Mouse (Mus musculus): ENCODE results near the gene Stx7.

Stx7 gene

GRCm38 (mm10) chr10:24165526-24166055 lies 16.5 kb downstream of the Stx7 start:
- no peak for DNase-seq (ENCODE audit: low read depth, low spot score)

DNA sequence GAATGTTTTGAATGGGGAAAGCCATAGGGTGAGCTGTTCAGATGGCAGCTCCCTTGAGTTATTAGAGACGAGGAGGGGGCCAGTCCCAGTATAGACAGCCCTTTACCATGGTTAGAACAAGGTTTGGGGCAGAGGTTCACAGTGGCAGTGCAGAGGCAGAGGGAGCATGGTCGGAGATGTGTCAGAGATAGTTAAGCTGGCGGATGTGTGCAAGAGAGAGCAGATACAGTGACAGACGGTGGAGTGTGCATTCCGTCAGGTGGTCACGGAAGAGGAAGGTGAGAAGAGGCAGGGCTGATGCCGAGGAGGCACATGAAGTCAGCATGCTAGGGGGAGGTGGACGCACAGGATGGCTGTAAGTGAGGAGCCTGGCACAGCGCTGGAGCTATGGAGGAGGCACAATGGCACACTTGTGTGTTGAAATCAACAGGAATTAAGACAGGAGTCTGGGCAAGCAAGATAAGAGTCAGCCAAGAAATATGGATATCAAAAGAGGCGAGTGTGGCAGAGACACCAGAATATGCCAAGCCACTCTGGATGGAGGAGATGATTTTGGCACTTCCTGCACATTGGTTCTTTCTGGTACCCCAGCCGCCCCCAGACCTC lies 19.0 kb downstream of the Stx7 start:
- DNase-seq (ENCODE audit: low read depth, low spot score) = peak; percentile 28

DNA sequence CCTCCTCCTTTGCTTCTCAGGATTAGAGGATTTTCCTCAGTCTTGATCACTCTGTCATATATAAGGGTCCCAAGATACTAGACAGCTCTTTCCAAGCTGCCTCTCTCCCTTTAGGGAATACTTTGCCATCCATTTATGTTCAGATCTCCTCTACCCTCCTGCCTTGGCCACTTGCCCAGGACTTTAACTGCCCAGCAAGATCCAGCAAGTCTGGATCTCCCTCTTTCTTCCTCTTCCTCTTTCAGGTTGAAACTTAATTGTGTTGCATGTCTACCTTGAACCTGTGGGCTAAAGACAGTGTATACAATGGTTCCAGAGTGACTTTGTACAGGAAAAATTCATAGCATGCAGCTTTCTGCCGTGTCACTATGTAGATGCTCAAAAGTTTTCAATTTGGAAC lies 19.8 kb downstream of the Stx7 start:
- DNase-seq (ENCODE audit: low read depth, low spot score) = no peak

DNA sequence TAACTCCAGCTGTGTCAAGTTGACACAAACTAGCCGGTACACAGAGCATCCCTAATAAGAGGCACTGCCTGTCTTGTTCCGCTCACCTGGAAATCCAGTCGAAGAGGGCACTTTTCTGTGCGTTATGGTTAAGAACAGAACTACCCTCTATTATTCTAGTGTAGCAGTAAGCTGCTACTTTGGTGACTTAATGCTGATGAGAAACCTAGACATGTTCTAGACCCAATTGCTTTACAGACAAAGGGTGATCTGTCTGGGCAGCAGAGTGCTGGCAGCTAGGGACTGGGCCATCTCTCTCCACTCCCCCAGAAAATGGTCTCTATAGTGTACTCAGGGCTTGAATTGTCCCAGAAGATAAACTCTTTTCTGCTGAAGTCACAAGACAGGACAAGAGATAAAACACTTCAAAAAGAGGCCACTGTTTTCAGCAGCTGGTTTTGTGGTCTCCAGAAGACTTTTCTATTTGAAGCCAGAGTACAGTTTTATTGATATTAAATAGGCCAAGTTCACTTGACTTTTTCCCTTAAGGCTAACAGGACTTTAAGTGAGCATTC lies 22.9 kb downstream of the Stx7 start:
- no peak for DNase-seq (ENCODE audit: low read depth, low spot score)

- peak; percentile 80 for DNase-seq (ENCODE audit: low read depth, low spot score)
Measured at GRCm38 (mm10) chr10:24173210-24174001, 24.3 kb downstream of the Stx7 start.

GRCm38 (mm10) chr10:24190392-24190791 lies 41.3 kb downstream of the Stx7 start:
- DNase-seq (ENCODE audit: low read depth, low spot score) = peak; percentile 32

DNA sequence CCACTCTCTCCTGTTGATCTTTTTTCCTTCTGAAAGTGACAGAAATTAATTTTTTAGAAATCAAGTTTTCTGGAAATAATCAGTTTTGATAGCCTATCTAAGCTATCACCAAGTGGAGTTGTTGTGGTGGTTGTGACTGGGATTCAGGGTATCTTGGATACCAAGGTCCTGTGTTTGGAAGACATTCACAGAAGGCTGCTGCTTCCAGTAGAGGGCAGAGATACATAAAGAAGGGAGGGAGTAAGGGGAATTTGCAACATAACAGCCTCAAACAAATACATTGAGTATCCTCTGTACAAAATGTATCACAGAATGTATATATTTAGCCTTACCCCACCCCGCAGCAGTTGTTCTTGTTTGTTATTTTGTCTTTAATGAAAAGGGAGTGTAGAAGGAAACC lies 42.9 kb downstream of the Stx7 start:
- peak; percentile 57 for DNase-seq (ENCODE audit: low read depth, low spot score)

- DNase-seq (ENCODE audit: low read depth, low spot score) = no peak
Measured at GRCm38 (mm10) chr10:24199303-24199702, 50.2 kb downstream of the Stx7 start.

DNA sequence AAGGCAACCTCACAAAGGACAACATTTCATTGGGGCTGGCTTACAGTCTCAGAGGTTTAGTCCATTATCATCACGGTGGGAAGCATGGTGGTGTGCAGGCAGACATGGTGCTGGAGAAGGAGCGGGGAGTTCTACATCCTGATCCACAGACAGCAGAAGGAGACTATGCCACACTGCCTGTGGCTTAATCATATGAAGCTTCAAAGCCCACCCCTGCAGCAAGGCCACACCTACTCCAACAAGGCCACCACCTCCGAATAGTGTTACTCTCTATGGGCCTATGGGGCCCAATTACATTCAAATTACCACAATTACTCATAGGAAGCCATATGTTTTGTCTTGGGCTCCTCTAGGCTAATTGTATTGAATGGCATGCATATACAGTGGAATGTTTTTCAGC lies 51.0 kb downstream of the Stx7 start:
- DNase-seq (ENCODE audit: low read depth, low spot score) = no peak

- DNase-seq (ENCODE audit: low read depth, low spot score) = peak; percentile 30
Measured at GRCm38 (mm10) chr10:24210075-24210474, 61.0 kb downstream of the Stx7 start.

- DNase-seq (ENCODE audit: low read depth, low spot score) = no peak
Measured at GRCm38 (mm10) chr10:24213297-24213696, 64.2 kb downstream of the Stx7 start.

DNA sequence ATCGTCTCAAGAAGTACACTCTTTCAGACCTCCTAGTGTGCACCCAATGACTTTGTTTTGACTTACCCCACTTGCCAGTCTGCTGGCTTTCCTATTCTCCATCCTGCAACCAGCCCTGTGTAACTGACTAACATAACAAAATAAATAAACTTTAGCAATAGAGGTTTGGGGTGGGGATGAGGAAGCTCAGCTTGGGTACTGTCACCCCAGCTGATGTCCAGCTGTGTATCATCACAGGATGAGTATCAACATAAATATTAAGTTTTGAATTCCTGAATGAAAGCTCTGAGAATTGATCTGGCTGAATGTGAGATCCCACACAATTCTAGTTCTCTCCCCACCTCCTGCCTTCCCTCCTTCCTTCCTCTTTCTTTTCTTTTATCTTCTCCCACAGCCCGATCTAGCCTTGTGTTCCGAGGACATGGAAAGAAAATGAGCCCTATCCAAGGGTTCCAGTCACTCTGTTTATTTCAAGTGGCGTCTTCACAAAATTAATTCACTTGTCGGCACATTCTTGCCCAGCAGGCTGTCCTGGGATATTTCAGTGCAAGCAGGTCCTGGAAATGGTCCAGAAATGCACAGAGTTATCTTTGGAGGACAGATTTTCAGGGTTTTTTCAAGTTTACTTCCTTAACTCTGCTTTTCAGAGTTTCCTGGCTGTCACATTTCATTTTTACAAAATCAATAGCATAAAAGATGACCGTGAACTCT lies 68.6 kb downstream of the Stx7 start:
- peak; percentile 12 for DNase-seq (ENCODE audit: low read depth, low spot score)

DNA sequence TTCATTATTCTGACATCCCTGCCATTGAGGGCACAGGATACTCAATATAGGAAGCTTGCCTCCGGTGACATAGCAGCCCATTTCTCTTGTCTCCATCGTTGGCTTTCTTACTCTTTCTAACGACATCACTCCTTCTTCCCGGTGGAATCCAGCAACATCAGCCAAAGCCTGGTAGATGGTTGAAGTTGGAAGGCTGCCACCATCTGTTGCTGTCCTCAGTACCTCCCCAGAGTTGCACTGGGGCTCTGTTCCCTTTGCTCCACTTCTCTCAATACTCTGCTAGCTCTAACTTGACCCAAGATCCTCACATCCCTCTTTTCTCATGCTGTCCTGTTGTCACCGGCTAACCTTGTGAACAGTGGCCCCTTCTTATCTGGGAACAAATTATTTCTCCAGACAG lies 71.8 kb downstream of the Stx7 start:
- no peak for DNase-seq (ENCODE audit: low read depth, low spot score)

GRCm38 (mm10) chr10:24222911-24223310 lies 73.8 kb downstream of the Stx7 start:
- no peak for DNase-seq (ENCODE audit: low read depth, low spot score)

- no peak for DNase-seq (ENCODE audit: low read depth, low spot score)
Measured at GRCm38 (mm10) chr10:24223449-24224143, 74.5 kb downstream of the Stx7 start, which contains the start of gene Moxd1. Gene Moxd1, plus strand, starts transcription at chr10:24223517.

- DNase-seq (ENCODE audit: low read depth, low spot score) = no peak
Measured at GRCm38 (mm10) chr10:24224591-24224990, 75.5 kb downstream of the Stx7 start.

DNA sequence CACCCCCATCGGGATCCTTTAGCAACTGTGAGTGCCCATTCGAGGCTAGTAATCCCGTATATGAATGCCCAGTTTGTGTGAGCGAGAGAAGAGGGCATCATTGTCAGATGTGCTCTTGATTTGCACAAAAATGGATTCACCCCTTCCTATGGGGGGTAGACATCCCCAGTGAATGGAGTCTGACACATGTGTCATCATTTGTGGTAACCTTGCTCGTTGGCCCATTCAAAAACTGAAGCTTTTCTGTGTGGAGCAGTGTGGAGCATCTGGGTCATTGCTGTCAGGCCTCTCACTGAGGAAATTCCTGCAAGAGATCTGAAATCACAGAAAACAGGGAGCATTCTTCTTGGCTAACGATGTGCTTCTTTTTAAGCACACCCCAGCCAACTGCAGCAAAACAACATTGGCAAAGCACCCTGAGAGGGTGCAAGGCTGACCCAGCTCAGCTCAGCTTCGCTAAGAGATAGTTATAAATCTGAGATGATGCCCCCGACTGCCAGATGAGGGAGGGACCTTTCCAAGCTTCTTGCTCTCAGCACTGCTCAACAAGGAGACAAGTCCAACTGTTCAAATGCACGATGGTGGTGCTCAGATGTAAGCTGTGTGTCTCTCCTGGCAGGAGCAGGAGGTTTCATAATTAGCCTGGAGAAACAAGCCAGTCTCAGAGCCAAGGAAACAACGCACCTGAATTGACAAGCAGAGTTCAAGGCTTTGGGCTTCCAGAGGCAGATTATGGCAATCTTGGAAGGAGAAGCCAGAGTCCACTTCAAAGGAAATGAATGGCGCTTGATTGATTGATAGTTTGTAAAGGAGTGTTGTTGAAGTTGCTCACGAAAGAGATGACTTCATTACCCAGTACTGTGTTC lies 79.4 kb downstream of the Stx7 start:
- DNase-seq (ENCODE audit: low read depth, low spot score) = no peak

DNA sequence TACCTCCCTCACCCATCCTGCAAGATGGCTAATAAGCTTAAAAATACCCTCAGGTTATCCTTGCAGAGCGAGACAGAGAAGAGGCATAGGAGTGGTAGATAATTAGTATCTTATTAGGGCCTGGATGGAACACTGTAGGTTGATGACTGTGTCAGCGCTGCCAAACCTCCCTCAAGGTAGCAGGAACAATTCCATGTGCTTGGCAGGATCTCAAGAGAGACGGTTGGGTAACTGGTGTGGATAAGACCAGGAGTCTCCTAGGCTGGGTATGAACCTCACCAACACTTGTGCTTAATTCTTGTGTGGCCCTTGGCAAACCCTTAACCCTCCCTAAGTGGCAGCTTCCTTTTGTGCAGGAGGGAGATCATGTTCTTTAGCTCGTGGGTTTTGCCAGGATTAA lies 83.2 kb downstream of the Stx7 start:
- no peak for DNase-seq (ENCODE audit: low read depth, low spot score)

DNA sequence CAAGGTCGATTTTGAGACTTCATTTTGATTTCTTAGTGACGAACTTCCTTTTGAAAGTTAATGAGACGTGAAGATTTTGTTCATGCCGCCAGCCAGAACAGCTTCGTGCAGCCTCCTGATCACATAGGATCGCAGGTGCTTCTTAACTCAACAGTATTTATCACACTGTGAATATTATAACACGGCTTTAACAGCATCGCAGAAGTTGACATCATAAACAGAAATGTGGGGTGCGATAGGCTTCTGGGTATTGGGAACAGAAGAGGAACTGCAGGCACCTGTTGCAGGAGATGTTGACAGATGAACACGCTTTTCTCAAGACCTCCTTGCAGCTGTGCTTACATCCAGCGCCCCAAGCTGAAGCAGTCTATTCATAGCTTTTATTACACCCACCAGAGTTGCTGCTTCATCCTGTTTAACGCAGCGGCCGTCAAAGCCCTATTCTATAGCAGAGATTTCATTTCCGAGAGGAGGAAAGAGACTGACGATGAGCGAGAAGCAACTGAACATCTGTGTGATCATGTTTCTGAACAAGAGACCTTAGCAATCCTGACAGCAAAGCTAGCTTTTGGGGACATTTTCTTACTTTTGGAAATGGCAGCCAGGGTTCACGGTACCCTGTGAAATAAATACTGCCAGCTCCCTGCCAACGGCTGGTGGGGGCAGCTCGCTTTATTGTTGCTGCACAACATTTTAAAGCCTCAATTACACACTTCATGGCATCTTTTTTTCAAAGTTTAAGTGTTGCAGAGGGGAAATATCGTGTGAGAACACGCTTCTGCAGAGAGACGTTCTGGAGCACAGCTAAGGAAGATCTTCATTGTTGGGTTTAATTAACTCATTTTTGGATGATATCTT lies 86.6 kb downstream of the Stx7 start:
- peak; percentile 66 for DNase-seq (ENCODE audit: low read depth, low spot score)

All from brain, adult 2 months (tissue).